Mouse (Mus musculus) neural tube, embryonic 11.5 days (tissue): ENCODE data around the gene Prpf39. TPM values are rescaled to one million over a fixed set of nuclear protein-coding genes. Genes with fewer than 3 reads are reported as not detected.

ENCODE experiments used
- ATAC-seq: fragments of 200-750 bp; cut with Nextera tagmentation; 2 replicates; pipeline ENCODE4 v1.8.0; 2017; ENCODE audit warnings: moderate number of reproducible peaks, mild to moderate bottlenecking, moderate TSS enrichment, moderate library complexity; ENCODE audit not compliant: insufficient read depth, low FRiP score, low TSS enrichment
- DNase-seq: peaks from one replicate; pipeline ENCODE4 v3.0.0-alpha.2; 2015; ENCODE audit warnings: low spot score
- H3K27ac ChIP-seq: fragments of 300-500 bp; sonication (generic); 2 replicates; pipeline ENCODE4 v1.5.1; 2014; ENCODE audit warnings: low read depth, mild to moderate bottlenecking, low read length
- H3K27me3 ChIP-seq: fragments of 300-500 bp; sonication (generic); 2 replicates; pipeline ENCODE4 v1.6.1; 2014; ENCODE audit warnings: mild to moderate bottlenecking, low read length, mixed read lengths; ENCODE audit not compliant: control insufficient read depth, insufficient read depth
- H3K36me3 ChIP-seq: fragments of 300-500 bp; sonication (generic); 2 replicates; pipeline ENCODE4 v1.6.1; 2014; ENCODE audit warnings: mild to moderate bottlenecking, low read length, moderate library complexity, mixed read lengths; ENCODE audit not compliant: control insufficient read depth, insufficient read depth
- H3K4me1 ChIP-seq: fragments of 300-500 bp; sonication (generic); 2 replicates; pipeline ENCODE4 v1.6.1; 2014; ENCODE audit warnings: low read length, mixed read lengths; ENCODE audit not compliant: control insufficient read depth, insufficient read depth
- H3K4me2 ChIP-seq: fragments of 300-500 bp; sonication (generic); 2 replicates; pipeline ENCODE4 v1.6.1; 2014; ENCODE audit warnings: low read depth, mild to moderate bottlenecking, moderate library complexity
- H3K4me3 ChIP-seq: fragments of 300-500 bp; sonication (generic); 2 replicates; pipeline ENCODE4 v1.5.1; 2014; ENCODE audit warnings: low read depth, low read length
- H3K9ac ChIP-seq: fragments of 300-500 bp; sonication (generic); 2 replicates; pipeline ENCODE4 v1.6.1; 2014; ENCODE audit warnings: mild to moderate bottlenecking, low read length
- H3K9me3 ChIP-seq: fragments of 300-500 bp; sonication (generic); 2 replicates; pipeline ENCODE4 v1.6.1; 2016; ENCODE audit warnings: low read length; ENCODE audit not compliant: control insufficient read depth
- WGBS: fragments of 180-500 bp; shearing (Covaris S2); extraction: QIAGEN DNeasy Blood & Tissue Kit; methylation state at CpG from one replicate; pipeline ENCODE4 v1.1.7; 2014; 5-methylcytosine and 5-hydroxymethylcytosine counted together
- polyA plus RNA-seq: library from polyadenylated mRNA; unstranded; fragments of >200 nt; fragmentation: Nextera tagmentation; extraction: Ambion mirVana; gene quantifications from 2 replicates; pipeline ENCODE4 v1.2.1, GENCODE M21; 2014

The Prpf39 gene
- polyA plus RNA-seq = 57.3 and 57.9 TPM in 2 replicates

DNA sequence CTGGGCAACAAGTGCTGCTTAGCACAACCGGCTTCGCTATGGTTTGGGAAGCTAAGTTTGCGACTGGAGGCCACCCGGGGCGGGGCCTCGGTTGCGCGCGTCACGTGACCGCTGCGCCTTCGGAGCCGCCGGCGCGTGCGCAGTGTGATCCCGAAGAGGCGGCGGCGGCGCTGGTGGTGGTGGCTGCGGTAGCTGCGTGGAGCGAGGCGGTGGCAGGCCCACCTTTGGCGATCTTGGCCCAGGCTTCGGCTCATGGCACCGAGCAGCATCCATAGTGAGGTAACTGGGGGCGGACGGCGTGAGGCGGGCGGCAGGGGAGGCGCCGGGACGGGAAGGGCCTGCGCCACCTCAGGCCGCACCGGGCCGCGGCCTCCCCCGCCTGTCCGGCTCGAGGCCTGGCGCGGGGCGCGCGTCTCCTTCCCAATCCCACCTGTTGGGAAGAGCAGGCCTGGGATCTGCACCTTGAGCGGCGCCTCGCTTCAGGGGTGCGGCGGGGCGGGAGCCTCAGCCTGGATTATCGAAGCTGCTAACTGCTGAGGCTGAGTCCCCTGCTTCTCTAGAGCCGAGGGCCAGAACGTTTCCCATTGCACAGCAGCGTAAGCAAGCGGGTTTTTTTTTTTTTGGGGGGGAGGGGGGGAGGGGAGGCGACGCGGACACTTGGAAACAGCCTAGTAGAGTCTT lies at the start of gene Prpf39:
Prpf39 (plus strand) TSS at position 144 of the 681 bp plus-strand sequence.
- peak; percentile 94 for ATAC-seq
- no peaks in the 10 kb centered on the region for H3K36me3 ChIP-seq
- no peaks in the 10 kb centered on the region for H3K27me3 ChIP-seq
- under 1% methylated on average over 56 of the region's 65 CpGs for WGBS
- peak within 1 kb of the TSS; percentile 55 for H3K4me2 ChIP-seq
- no peaks in the 10 kb centered on the region for H3K9me3 ChIP-seq
- DNase-seq = peak; percentile 94
- H3K9ac ChIP-seq = peak within 1 kb of the TSS; percentile 90
- H3K4me3 ChIP-seq = peak within 1 kb of the TSS; percentile 91
- H3K27ac ChIP-seq = peak within 1 kb of the TSS; percentile 53; the same call in 1 of the 2 replicates
- H3K4me1 ChIP-seq = peaks cover 2% of the 10 kb centered on the region; the same call in 1 of the 2 replicates

DNA sequence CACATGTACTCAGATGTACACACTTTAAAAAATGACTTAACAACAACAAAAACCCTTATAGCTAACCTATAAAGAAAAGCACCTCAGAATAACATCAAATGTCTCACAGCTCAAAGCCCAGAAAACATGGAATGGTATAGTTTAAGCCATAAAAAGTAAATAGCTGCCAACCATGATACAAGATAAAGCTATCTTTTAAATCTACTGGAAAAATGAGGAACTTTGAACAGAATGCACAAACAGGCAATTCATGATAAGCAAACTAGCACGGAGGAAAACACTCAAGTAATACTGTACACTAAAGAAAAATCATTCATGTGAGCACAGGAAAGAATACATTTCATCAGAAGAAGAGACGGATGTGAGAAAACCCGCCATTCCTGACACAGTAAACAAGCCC lies 28.4 kb upstream of the Prpf39 start:
- 92% methylated on average over 3 of the region's 3 CpGs for WGBS
- Histone ChIP-seq H3K27ac (no peak overlapping the region), H3K27me3 (no peaks in the 10 kb centered on the region), H3K4me2 (no peak overlapping the region), H3K4me3 (no peak overlapping the region), H3K36me3 (peaks cover 4% of the 10 kb centered on the region; the same call in 1 of the 2 replicates), H3K4me1 (no peaks in the 10 kb centered on the region), H3K9ac (no peak overlapping the region), H3K9me3 (no peaks in the 10 kb centered on the region)
- DNase-seq = no peak
- no peak for ATAC-seq

DNA sequence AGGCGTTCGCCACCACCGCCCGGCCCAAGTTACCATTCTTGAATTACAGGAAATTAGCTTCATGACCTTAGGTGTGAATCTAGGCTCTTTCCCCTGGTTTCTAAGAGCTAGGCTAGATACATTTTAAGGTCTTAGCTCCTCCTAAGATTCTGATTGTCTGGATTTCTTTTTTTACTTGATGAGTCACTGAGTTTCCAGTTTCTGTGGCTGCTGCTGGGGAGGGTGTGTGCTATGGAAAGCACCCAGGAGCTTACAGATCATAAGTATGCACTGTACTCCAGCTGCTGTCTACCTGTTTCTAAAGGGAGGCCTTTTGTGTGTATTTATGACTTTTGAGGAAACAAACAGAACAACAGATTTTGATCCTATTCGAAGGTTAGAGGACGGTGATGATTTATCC lies 13.3 kb upstream of the Prpf39 start:
- DNase-seq = no peak
- Histone ChIP-seq H3K4me2 (no peak overlapping the region), H3K9me3 (no peaks in the 10 kb centered on the region), H3K4me3 (no peak overlapping the region), H3K9ac (no peak overlapping the region), H3K27ac (no peak overlapping the region), H3K36me3 (no peaks in the 10 kb centered on the region), H3K4me1 (no peaks in the 10 kb centered on the region), H3K27me3 (no peaks in the 10 kb centered on the region)
- ATAC-seq = no peak
- 97% methylated on average over 6 of the region's 6 CpGs for WGBS

DNA sequence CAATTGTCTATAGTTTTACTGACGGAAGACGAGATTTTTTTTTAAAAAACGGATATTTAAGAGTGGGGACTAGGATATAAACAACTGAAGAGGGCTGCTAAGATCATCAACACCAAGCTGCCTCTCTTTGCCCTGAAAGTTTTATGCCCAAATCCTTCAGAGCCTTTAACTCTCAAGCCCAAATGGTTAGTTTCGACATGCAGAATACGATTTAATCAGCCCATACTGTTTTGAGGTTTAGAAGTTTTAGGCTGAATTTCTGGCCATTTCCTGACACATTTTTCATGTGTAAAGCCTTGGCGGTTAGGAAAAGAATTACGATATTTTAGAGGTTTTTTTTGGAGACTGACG lies 319 bp upstream of the Prpf39 start:
- ATAC-seq (no peak), DNase-seq (no peak)
- 49% methylated on average over 8 of the region's 8 CpGs for WGBS
- no peak overlapping the region for H3K27ac ChIP-seq
- H3K9ac ChIP-seq = no peak overlapping the region
- peak overlapping the region; percentile 55 for H3K4me2 ChIP-seq
- H3K4me1 ChIP-seq = peaks cover 2% of the 10 kb centered on the region; the same call in 1 of the 2 replicates
- no peaks in the 10 kb centered on the region for H3K9me3 ChIP-seq
- peak overlapping the region; percentile 91 for H3K4me3 ChIP-seq
- no peaks in the 10 kb centered on the region for H3K36me3 ChIP-seq
- H3K27me3 ChIP-seq = no peaks in the 10 kb centered on the region

DNA sequence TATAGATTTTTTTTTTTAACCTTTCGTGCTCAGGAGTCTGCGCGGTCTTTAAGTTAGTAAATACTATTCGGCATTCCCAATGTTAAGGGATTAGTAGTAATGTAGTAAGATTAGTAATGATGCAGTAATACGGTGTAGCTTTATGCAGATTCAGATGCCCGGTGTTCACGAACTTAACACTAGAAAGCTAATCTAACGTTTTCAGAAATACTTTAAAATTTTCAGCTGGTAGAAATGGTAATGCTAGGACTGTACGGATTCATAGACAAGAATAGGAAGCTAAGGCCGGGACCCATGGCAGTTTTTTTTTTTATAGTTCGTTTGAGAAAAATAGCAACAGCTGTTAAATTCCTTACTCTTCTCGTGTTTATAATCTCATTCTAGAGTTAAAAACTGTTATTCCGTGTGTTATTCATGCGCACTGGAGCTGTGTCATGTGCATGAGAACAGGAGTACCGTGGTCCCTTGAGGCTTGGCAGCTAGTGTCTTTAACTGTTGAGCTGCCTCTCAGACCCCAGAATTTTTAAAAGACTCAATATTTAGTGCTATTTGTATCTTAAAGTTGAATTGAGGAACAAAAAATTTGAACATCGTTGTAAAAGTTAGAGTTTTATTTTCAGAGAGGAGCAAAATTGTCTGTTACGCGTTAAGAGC lies 886 bp downstream of the Prpf39 start:
- no peak overlapping the region for H3K27ac ChIP-seq
- peak overlapping the region; percentile 90 for H3K9ac ChIP-seq
- H3K4me2 ChIP-seq = peak overlapping the region; percentile 55
- ATAC-seq (0 out of 2 replicates have a peak, but pooled peaks have one; percentile 3), DNase-seq (peak; percentile 11)
- peaks cover 2% of the 10 kb centered on the region; the same call in 1 of the 2 replicates for H3K4me1 ChIP-seq
- no peaks in the 10 kb centered on the region for H3K36me3 ChIP-seq
- 19% methylated on average over 18 of the region's 18 CpGs for WGBS
- no peaks in the 10 kb centered on the region for H3K27me3 ChIP-seq
- H3K9me3 ChIP-seq = no peaks in the 10 kb centered on the region
- peak overlapping the region; percentile 91 for H3K4me3 ChIP-seq

DNA sequence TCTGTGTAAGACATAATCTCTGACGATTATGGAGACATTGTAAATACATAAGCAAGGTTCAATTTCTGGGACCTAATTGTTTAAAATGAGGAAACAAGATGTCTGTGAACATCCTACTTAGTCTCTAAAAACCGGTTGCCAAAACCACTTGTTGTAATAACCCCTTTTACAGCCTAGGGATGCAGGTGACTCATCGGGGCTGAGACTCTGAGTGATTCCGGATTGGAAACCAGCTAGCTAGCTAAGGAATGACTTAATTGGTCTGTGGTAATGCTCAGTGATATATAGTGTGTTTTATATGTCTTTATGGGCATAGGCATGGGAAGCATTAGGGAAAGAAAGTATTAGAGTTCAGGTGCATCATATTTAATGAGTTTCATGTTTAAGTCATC lies 1.4 kb downstream of the Prpf39 start:
- peak overlapping the region; percentile 91 for H3K4me3 ChIP-seq
- ATAC-seq = no peak
- no peaks in the 10 kb centered on the region for H3K27me3 ChIP-seq
- no peak overlapping the region for H3K27ac ChIP-seq
- H3K4me1 ChIP-seq = peaks cover 2% of the 10 kb centered on the region; the same call in 1 of the 2 replicates
- 35% methylated on average over 4 of the region's 4 CpGs for WGBS
- no peak overlapping the region for H3K9ac ChIP-seq
- H3K9me3 ChIP-seq = no peaks in the 10 kb centered on the region
- no peaks in the 10 kb centered on the region for H3K36me3 ChIP-seq
- DNase-seq = no peak
- peak overlapping the region; percentile 55 for H3K4me2 ChIP-seq

DNA sequence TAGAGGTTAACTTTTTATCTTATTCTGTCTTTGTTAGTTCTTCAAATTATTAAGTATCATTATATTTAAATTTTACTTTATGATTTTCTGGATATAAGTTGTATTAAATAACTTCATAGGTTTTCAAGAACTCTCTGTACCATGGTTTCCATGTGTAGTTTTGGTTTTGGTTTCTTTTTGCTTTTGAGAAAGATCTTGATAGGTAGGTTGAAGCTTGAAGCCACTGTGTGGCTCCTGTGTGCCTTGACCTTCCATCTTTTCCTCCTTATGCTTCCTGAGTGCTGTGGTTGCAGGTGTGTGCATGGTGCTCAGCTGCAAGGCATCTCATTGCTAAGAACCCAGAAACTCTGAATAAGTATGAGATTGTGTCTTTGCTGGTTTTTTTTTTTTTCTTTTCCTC lies 12.7 kb downstream of the Prpf39 start:
- no peaks in the 10 kb centered on the region for H3K27me3 ChIP-seq
- no peak for ATAC-seq
- H3K9ac ChIP-seq = no peak overlapping the region
- no peaks in the 10 kb centered on the region for H3K9me3 ChIP-seq
- no peaks in the 10 kb centered on the region for H3K36me3 ChIP-seq
- H3K4me1 ChIP-seq = no peaks in the 10 kb centered on the region
- H3K4me3 ChIP-seq = no peak overlapping the region
- H3K27ac ChIP-seq = no peak overlapping the region
- DNase-seq = no peak
- H3K4me2 ChIP-seq = no peak overlapping the region

DNA sequence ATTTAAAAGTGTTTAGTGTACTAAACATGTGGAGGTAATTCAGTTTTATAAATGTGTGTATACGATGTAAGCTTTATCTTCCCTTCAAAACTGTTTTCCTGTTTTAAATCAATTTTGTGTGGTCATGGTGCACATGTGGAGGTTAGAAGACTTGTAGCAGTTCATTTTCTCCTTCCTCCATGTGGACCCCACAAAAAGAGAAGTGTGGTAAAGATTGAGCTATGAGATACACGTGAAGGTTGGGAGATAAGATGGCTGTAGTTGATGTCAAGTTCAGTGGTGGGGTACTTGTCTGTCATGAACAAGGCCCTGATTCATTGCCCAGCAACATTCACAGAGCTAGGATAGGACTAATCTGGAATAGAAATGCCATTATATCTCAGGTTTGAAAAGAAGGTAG lies 22.1 kb downstream of the Prpf39 start:
- no peak overlapping the region for H3K4me2 ChIP-seq
- WGBS = 83% methylated on average over 2 of the region's 2 CpGs
- no peak for ATAC-seq
- no peak overlapping the region for H3K27ac ChIP-seq
- no peak overlapping the region for H3K4me3 ChIP-seq
- H3K9ac ChIP-seq = no peak overlapping the region
- DNase-seq = no peak
- no peaks in the 10 kb centered on the region for H3K4me1 ChIP-seq
- H3K27me3 ChIP-seq = no peaks in the 10 kb centered on the region
- H3K9me3 ChIP-seq = no peaks in the 10 kb centered on the region
- peaks cover 6% of the 10 kb centered on the region; the same call in 1 of the 2 replicates for H3K36me3 ChIP-seq

DNA sequence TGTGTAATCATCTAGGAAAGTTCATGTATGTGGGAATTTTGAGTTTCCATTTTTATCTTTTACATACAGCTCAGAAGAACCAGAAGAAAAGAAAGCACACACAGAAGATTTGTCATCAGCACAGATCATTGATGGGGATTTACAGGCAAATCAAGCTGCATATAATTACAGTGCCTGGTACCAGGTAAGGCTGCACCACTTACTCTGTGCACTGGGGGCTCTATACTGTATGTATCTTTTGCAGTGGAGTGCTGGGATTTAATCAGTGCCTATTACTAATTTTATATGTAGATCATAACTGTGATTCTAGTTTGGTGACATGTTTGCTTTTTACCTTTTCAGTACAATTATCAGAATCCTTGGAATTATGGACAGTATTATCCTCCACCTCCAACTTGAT lies 24.9 kb downstream of the Prpf39 start:
- no peak for DNase-seq
- Histone ChIP-seq H3K4me3 (no peak overlapping the region), H3K27ac (no peak overlapping the region), H3K9me3 (no peaks in the 10 kb centered on the region), H3K4me2 (no peak overlapping the region), H3K4me1 (no peaks in the 10 kb centered on the region), H3K36me3 (peaks cover 2% of the 10 kb centered on the region; the same call in 1 of the 2 replicates), H3K9ac (no peak overlapping the region), H3K27me3 (no peaks in the 10 kb centered on the region)
- no peak for ATAC-seq
